In genomic region chr9:71808640-71809254, GRCm38 (mm10) we compare ENCODE assay signal across 8 mouse cellular contexts. TPM values are rescaled to one million over a fixed set of nuclear protein-coding genes. Genes with fewer than 3 reads are reported as not detected.
A peak's percentile ranks its signal among the peaks of the same experiment; 100 is the strongest.
DNase-seq lines count a peak whose midpoint lies in the region; ATAC-seq and TF ChIP-seq lines count a peak whose summit lies in the region.

No protein-coding gene starts in this region.

- peak; percentile 14 for DNase-seq in forebrain, postnatal 0 days
- peak; percentile 12 for DNase-seq in 416B (ENCODE audit: low read depth)
- DNase-seq in c-Kit-positive CD71-positive TER-119-positive erythroid progenitor cells, embryonic 14.5 days (ENCODE audit: low spot score) = peak; percentile 6
- DNase-seq in adrenal gland, postnatal 25 days = no peak
- DNase-seq in right cerebral cortex, postnatal 25 days = no peak
- DNase-seq in thymus, postnatal 0 days (ENCODE audit: low spot score) = no peak

- H3K4me1 ChIP-seq in forebrain, postnatal 0 days (ENCODE audit: insufficient read depth) = no peaks in the 10 kb centered on the region
- H3K4me1 ChIP-seq in forebrain, embryonic 15.5 days = no peaks in the 10 kb centered on the region
- H3K4me1 ChIP-seq in limb, embryonic 15.5 days = 0 out of 2 replicates have a peak, but pooled peaks cover 5% of the 10 kb centered on the region

- peak; percentile 59 for TF ChIP-seq CTCF in forebrain, postnatal 0 days (IDR thresholded peaks at IDR 0.05; ENCODE audit: low read depth)

- H3K27me3 ChIP-seq in forebrain, postnatal 0 days (ENCODE audit: insufficient read depth, low read length) = no peaks in the 10 kb centered on the region; the same call in 1 of the 2 replicates
- H3K27me3 ChIP-seq in forebrain, embryonic 15.5 days = no peaks in the 10 kb centered on the region
- H3K27me3 ChIP-seq in limb, embryonic 15.5 days = no peaks in the 10 kb centered on the region

- H3K4me2 ChIP-seq in forebrain, postnatal 0 days (ENCODE audit: low read depth) = peak overlapping the region; percentile 13; the same call in 1 of the 2 replicates
- no peak overlapping the region for H3K4me2 ChIP-seq in forebrain, embryonic 15.5 days (replicated peaks)
- H3K4me2 ChIP-seq in limb, embryonic 15.5 days = 0 out of 2 replicates have a peak overlapping the region, but pooled peaks have one; percentile 10

- H3K27ac ChIP-seq in forebrain, postnatal 0 days (ENCODE audit: low read depth, low read length) = no peak overlapping the region
- H3K27ac ChIP-seq in forebrain, embryonic 15.5 days (replicated peaks) = no peak overlapping the region
- no peak overlapping the region for H3K27ac ChIP-seq in limb, embryonic 15.5 days

- WGBS in forebrain, postnatal 0 days = 45% methylated on average over 11 of the region's 11 CpGs
- 34% methylated on average over 11 of the region's 11 CpGs for WGBS in forebrain, embryonic 15.5 days
- 40% methylated on average over 11 of the region's 11 CpGs for WGBS in limb, embryonic 15.5 days

- ATAC-seq in forebrain, postnatal 0 days = no peak
- ATAC-seq in forebrain, embryonic 15.5 days (replicated peaks) = no peak
- no peak for ATAC-seq in limb, embryonic 15.5 days (ENCODE audit: insufficient number of reproducible peaks, low FRiP score, low TSS enrichment, low read depth)

- no peak overlapping the region for H3K9ac ChIP-seq in forebrain, postnatal 0 days
- no peak overlapping the region for H3K9ac ChIP-seq in forebrain, embryonic 15.5 days (replicated peaks)
- no peak overlapping the region for H3K9ac ChIP-seq in limb, embryonic 15.5 days

- no peak overlapping the region for H3K4me3 ChIP-seq in forebrain, postnatal 0 days (ENCODE audit: low read depth, low read length)
- no peak overlapping the region for H3K4me3 ChIP-seq in forebrain, embryonic 15.5 days
- H3K4me3 ChIP-seq in limb, embryonic 15.5 days = no peak overlapping the region

- no peaks in the 10 kb centered on the region for H3K36me3 ChIP-seq in forebrain, postnatal 0 days (ENCODE audit: insufficient read depth)
- no peaks in the 10 kb centered on the region for H3K36me3 ChIP-seq in forebrain, embryonic 15.5 days
- no peaks in the 10 kb centered on the region for H3K36me3 ChIP-seq in limb, embryonic 15.5 days

- H3K9me3 ChIP-seq in forebrain, postnatal 0 days (ENCODE audit: low read length) = no peaks in the 10 kb centered on the region
- no peaks in the 10 kb centered on the region for H3K9me3 ChIP-seq in forebrain, embryonic 15.5 days
- no peaks in the 10 kb centered on the region for H3K9me3 ChIP-seq in limb, embryonic 15.5 days

RNA-seq across cellular contexts. Expression of gene Cgnl1, which starts 37.3 kb away (rescaled TPM):
- 5.8 and 8.5 TPM in 2 replicates for total RNA-seq in forebrain, postnatal 0 days (2014; rRNA removed)
- polyA plus RNA-seq in forebrain, postnatal 0 days (2015; fragmentation: Nextera tagmentation; extraction: Ambion mirVana) = 3.4 and 5.0 TPM in 2 replicates
- 3.9 and 4.0 TPM in 2 replicates for polyA plus RNA-seq in forebrain, embryonic 15.5 days (2015; fragmentation: Nextera tagmentation; extraction: Ambion mirVana)
- polyA plus RNA-seq in limb, embryonic 15.5 days (2015; fragmentation: Nextera tagmentation; extraction: Ambion mirVana) = 17.5 and 18.7 TPM in 2 replicates
- 82.3 and 91.2 TPM in 2 replicates for total RNA-seq in adrenal gland, postnatal 25 days (2021)
- polyA plus RNA-seq in thymus, postnatal 0 days (2015; fragmentation: Nextera tagmentation; extraction: Ambion mirVana) = 1.1 TPM in 2 replicates

Comparison
In these comparisons a context has a peak if more than half of its experiments do, and no peak if none do; other contexts are left out.
1. DNase-seq: peak in forebrain, postnatal 0 days (single experiment), 416B (single experiment) and c-Kit-positive CD71-positive TER-119-positive erythroid progenitor cells, embryonic 14.5 days (single experiment); none in adrenal gland, postnatal 25 days (single experiment), right cerebral cortex, postnatal 25 days (single experiment) and thymus, postnatal 0 days (single experiment).